Mouse (Mus musculus): ENCODE data around the gene Art5. TPM values are rescaled to one million over a fixed set of nuclear protein-coding genes. Genes with fewer than 3 reads are reported as not detected.
"Not testable (repeated sequence)": the region's sequence is repeated elsewhere in the genome, so short reads cannot be mapped to it uniquely, and the experiment has no call there.

The Art5 gene
- polyA plus RNA-seq, 2 experiments from 2014 or later: 0.21 TPM; not detected in 1

- no peak for ATAC-seq
These were observed 29.0 kb downstream of the Art5 start for GRCm38 (mm10) chr7:102080311-102080710.

GRCm38 (mm10) chr7:102078517-102078916, 30.8 kb downstream of the Art5 start:
- no peak for ATAC-seq

DNA sequence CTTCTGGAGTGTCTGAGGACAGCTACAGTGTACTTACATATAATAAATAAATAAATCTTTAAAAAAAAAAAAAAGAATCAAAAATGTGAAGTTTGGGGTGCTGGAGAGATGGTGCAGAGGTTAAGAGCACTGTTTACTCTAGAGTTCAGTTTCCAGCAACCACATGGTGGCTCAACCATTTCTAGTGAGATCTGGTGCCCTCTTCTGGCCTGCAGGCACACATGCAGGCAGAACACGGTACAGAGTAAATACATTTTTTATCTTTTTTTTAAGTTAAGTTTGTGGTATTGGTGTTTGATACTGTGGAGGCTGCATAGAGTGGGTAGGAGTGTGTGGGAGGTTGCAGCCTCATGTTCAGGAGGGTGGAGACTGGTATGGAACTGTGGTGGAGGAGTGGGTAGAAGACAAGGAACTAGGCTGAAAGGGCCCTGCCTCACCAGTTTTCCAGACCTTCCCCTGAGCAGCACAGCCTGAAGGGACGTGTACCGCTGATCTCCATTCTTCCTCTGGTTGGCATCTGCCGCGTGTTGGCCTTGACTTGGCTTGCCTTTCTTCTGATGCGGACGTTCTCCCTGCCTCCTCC, 32.5 kb downstream of the Art5 start:
- ATAC-seq: peak; percentile 52

DNA sequence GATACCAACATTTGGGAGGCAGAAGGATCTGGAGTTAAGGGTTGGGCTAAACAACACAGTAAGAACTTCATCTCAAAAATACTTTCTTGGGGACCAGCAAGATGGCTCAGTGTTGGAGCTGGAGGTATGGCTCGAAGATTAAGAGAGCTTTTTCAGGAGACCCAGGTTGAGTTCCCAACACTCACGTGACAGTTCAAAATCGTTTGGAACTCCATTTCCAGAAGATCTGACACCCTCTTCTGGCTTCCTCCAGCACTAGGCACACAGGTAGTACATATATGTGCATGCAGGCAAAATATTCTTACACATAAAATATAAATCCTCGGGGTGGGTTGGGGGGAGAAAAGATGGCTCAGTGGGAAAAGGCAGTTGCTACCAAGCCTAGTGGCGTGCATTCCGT, 42.9 kb downstream of the Art5 start:
- no peak for ATAC-seq

DNA sequence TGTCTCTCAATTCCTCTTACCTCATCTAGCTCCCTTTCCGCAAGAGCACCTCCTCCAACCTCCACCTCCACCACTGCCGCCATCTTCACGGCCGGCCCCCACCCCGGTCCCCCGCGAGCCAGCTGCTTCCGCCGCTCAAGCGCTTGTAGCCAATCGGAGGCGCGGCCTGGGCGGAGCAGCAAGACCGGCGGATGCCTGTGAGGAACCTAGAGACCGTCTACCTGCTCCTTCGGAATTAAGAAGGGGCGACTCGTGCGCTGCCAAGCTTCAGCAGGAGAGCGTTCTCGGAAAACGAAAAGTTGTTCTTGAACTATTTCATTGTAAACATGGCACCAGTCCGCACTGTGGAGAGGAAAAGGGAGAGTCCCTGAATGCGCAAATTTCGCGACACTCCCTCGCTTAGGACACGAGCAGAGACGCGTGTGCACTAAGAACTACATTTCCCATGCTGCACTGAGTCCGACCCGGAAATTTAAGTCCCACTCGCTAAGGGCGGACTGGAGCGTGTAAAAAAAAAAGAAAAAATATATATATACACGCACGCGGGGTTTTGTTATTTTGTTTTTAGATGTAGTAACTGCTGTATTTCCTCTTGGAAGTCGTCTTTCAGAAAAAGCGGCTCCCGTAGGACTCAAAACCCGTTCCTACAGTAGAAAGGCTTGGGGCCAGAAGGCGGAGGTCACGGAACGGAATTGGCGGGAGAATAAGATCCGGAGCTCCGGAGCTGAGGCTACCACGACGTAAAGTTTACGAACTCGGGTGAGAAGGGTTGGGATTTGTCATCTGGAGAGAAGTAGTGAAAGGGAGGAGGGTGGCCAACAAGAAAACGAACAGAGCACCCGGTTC, 44.0 kb downstream of the Art5 start, which contains the start of the genes Rnf121, Xndc1 and Xntrpc:
Rnf121 (minus strand) TSS at position 424 of the 846 bp plus-strand sequence.
Xndc1 (plus strand) TSS at position 466 of the 846 bp plus-strand sequence.
Xntrpc (plus strand) TSS at position 668 of the 846 bp plus-strand sequence.
- ATAC-seq: peak; percentile 98

GRCm38 (mm10) chr7:102064655-102065045, 44.6 kb downstream of the Art5 start:
- ATAC-seq: peak; percentile 2

GRCm38 (mm10) chr7:102063891-102064290, 45.4 kb downstream of the Art5 start:
- ATAC-seq: no peak

GRCm38 (mm10) chr7:102062203-102062602, 47.1 kb downstream of the Art5 start:
- no peak for ATAC-seq

DNA sequence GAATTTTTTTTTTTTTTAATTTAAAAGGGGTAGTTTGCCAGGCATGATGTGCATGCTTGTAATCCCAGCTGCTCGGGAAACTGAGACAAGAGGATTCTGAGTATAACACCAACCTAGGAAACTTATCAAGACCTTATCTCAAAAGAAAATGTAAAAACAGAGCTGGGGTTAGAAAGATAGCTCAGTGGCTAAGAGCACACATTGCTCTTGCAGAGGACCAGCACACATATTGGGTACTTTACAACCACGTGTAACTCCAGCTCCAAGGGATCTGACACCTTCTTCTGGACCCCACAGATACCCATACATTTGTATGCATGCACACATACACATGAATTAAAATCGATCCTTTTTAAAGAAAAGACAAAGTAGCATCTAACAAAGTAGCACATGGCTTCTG, 47.9 kb downstream of the Art5 start:
- no peak for ATAC-seq

GRCm38 (mm10) chr7:102048524-102048923, 60.8 kb downstream of the Art5 start:
- not testable (repeated sequence) for ATAC-seq

Other genes with a start within 250 kb of the Art5 start
- 10 to 100 TPM; 47.2 to 61.9 TPM for gene Anapc15, start 245.8 kb downstream of the Art5 start, polyA plus RNA-seq (2017; shearing (Covaris generic))
- not detected for gene Folr1, start 238.7 kb downstream of the Art5 start, polyA plus RNA-seq (2017; shearing (Covaris generic))
- 100 to 1,000 TPM; 127 to 131 TPM for gene Lamtor1, start 203.6 kb downstream of the Art5 start, polyA plus RNA-seq (2017; shearing (Covaris generic))
- gene Tomt, start 203.1 kb downstream of the Art5 start, polyA plus RNA-seq (2017; shearing (Covaris generic)): under 1 TPM in 1 of 2 experiments, not detected in 1; 0.46 TPM
- gene Lrrc51, start 175.6 kb downstream of the Art5 start, polyA plus RNA-seq (2017; shearing (Covaris generic)): 1 to 10 TPM; 1.8 to 2.0 TPM
- gene Numa1, start 175.4 kb downstream of the Art5 start, polyA plus RNA-seq (2017; shearing (Covaris generic)): 10 to 100 TPM; 59.1 to 76.8 TPM
- gene Il18bp, start 90.8 kb downstream of the Art5 start, polyA plus RNA-seq (2017; shearing (Covaris generic)): 1 to 10 TPM; 5.2 to 8.0 TPM
- gene Rnf121, start 44.0 kb downstream of the Art5 start, polyA plus RNA-seq (2017; shearing (Covaris generic)): 10 to 100 TPM; 19.5 to 20.2 TPM
- gene Xndc1, start 44.0 kb downstream of the Art5 start, polyA plus RNA-seq (2017; shearing (Covaris generic)): 10 to 100 TPM; 14.4 to 15.2 TPM
- under 1 TPM in 1 of 2 experiments, not detected in 1; 0.83 TPM for gene Xntrpc, start 43.8 kb downstream of the Art5 start, polyA plus RNA-seq (2017; shearing (Covaris generic))
- under 1 TPM; 0.27 to 0.45 TPM for gene Trpc2, start 26.4 kb downstream of the Art5 start, polyA plus RNA-seq (2017; shearing (Covaris generic))
- gene Art1, start 7.7 kb downstream of the Art5 start, polyA plus RNA-seq (2017; shearing (Covaris generic)): not detected
- not detected for gene Chrna10, start 7.3 kb upstream of the Art5 start, polyA plus RNA-seq (2017; shearing (Covaris generic))
- 10 to 100 TPM; 33.8 to 33.9 TPM for gene Nup98, start 100.7 kb upstream of the Art5 start, polyA plus RNA-seq (2017; shearing (Covaris generic))
- 10 to 100 TPM; 47.6 to 62.3 TPM for gene Pgap2, start 100.7 kb upstream of the Art5 start, polyA plus RNA-seq (2017; shearing (Covaris generic))
- gene Rhog, start 146.6 kb upstream of the Art5 start, polyA plus RNA-seq (2017; shearing (Covaris generic)): 100 to 1,000 TPM; 179 to 195 TPM
- 10 to 100 TPM; 39.4 to 46.8 TPM for gene Stim1, start 158.3 kb upstream of the Art5 start, polyA plus RNA-seq (2017; shearing (Covaris generic))

All from activated CD4-positive, CD25-positive, alpha-beta regulatory T cell, adult 4 months (primary cell).